Mouse (Mus musculus) heart, embryonic 10.5 days (tissue): ENCODE measurements around the gene Vmn2r42. TPM values are rescaled to one million over a fixed set of nuclear protein-coding genes. Genes with fewer than 3 reads are reported as not detected.
"Not testable (repeated sequence)": the region's sequence is repeated elsewhere in the genome, so short reads cannot be mapped to it uniquely, and the experiment has no call there.

Experiments used
- DNase-seq: peaks from one replicate; pipeline ENCODE4 v3.0.0-alpha.2; 2017; ENCODE audit warnings: low spot score
- H3K27ac ChIP-seq: fragments of 300-500 bp; sonication (generic); 2 replicates; pipeline ENCODE4 v1.5.1; 2016; ENCODE audit warnings: mild to moderate bottlenecking
- H3K27me3 ChIP-seq: fragments of 300-500 bp; sonication (generic); 2 replicates; pipeline ENCODE4 v1.6.1; 2016; ENCODE audit warnings: mild to moderate bottlenecking; ENCODE audit not compliant: poor library complexity, insufficient read depth, severe bottlenecking
- H3K36me3 ChIP-seq: fragments of 300-500 bp; sonication (generic); 2 replicates; pipeline ENCODE4 v1.6.1; 2016; ENCODE audit warnings: mild to moderate bottlenecking, moderate library complexity
- H3K4me1 ChIP-seq: fragments of 300-500 bp; sonication (generic); 2 replicates; pipeline ENCODE4 v1.6.1; 2016; ENCODE audit warnings: mild to moderate bottlenecking
- H3K4me3 ChIP-seq: fragments of 300-500 bp; sonication (generic); 2 replicates; pipeline ENCODE4 v1.5.1; 2016; ENCODE audit warnings: mild to moderate bottlenecking, moderate library complexity
- H3K9me3 ChIP-seq: fragments of 300-500 bp; sonication (generic); 2 replicates; pipeline ENCODE4 v1.6.1; 2016; ENCODE audit warnings: mild to moderate bottlenecking, moderate library complexity
- WGBS: fragments of 180-500 bp; shearing (Covaris S2); methylation state at CpG from one replicate; pipeline ENCODE4 v1.1.7; 2016; 5-methylcytosine and 5-hydroxymethylcytosine counted together
- polyA plus RNA-seq: library from polyadenylated mRNA; unstranded; fragments of >200 nt; fragmentation: Nextera tagmentation; extraction: Ambion mirVana; gene quantifications from 2 replicates; pipeline ENCODE4 v1.2.1, GENCODE M21; 2016

Vmn2r42 gene
- not detected in 2 replicates for polyA plus RNA-seq

GRCm38 (mm10) chr7:8200220-8200619 lies at the start of gene Vmn2r42:
Gene Vmn2r42, minus strand, starts transcription at chr7:8200320.
- not testable (repeated sequence) for H3K27ac ChIP-seq, H3K4me1 ChIP-seq, H3K27me3 ChIP-seq, H3K9me3 ChIP-seq, DNase-seq, H3K4me3 ChIP-seq, H3K36me3 ChIP-seq
- no CpG with 5 or more reads among the region's 2 CpGs for WGBS

- H3K4me3 ChIP-seq, H3K27me3 ChIP-seq, H3K9me3 ChIP-seq, DNase-seq, H3K27ac ChIP-seq, H3K36me3 ChIP-seq, H3K4me1 ChIP-seq: not testable (repeated sequence)
- no CpG with 5 or more reads among the region's 1 CpGs for WGBS
Observed at GRCm38 (mm10) chr7:8161554-8161953, 38.6 kb downstream of the Vmn2r42 start, which contains the start of gene Vmn2r41. Gene Vmn2r41, minus strand, starts transcription at chr7:8161654.

Other genes with a start within 250 kb of the Vmn2r42 start
- gene Vmn2r41, start 38.7 kb downstream of the Vmn2r42 start, polyA plus RNA-seq, result not detected in 2 replicates
- gene Vmn2r43, start 60.3 kb upstream of the Vmn2r42 start, polyA plus RNA-seq, result not detected in 2 replicates
- gene Vmn2r44, start 183.0 kb upstream of the Vmn2r42 start, polyA plus RNA-seq, result not detected in 2 replicates